Mouse (Mus musculus) kidney, embryonic 15.5 days (tissue): Measurements from ENCODE around the gene Sema4c. TPM values are rescaled to one million over a fixed set of nuclear protein-coding genes. Genes with fewer than 3 reads are reported as not detected.
A peak's percentile ranks its signal among the peaks of the same experiment; 100 is the strongest.

Experiments
- ATAC-seq: fragments of 200-750 bp; cut with Nextera tagmentation; replicated peaks from 2 replicates; pipeline ENCODE4 v1.8.0; 2017; ENCODE audit warnings: moderate TSS enrichment; ENCODE audit not compliant: low FRiP score
- H3K27ac ChIP-seq: fragments of 300-500 bp; sonication (generic); 2 replicates; pipeline ENCODE4 v1.5.1; 2015; ENCODE audit warnings: mild to moderate bottlenecking, inconsistent platforms
- H3K27me3 ChIP-seq: fragments of 300-500 bp; sonication (generic); 2 replicates; pipeline ENCODE4 v1.6.1; 2015; ENCODE audit warnings: inconsistent platforms
- H3K36me3 ChIP-seq: fragments of 300-500 bp; sonication (generic); 2 replicates; pipeline ENCODE4 v1.6.1; 2015; ENCODE audit warnings: inconsistent platforms
- H3K4me1 ChIP-seq: fragments of 300-500 bp; sonication (generic); 2 replicates; pipeline ENCODE4 v1.6.1; 2015; ENCODE audit warnings: inconsistent platforms
- H3K4me2 ChIP-seq: fragments of 300-500 bp; sonication (generic); 2 replicates; pipeline ENCODE4 v1.6.1; 2015; ENCODE audit warnings: moderate library complexity, mild to moderate bottlenecking, inconsistent platforms
- H3K4me3 ChIP-seq: fragments of 300-500 bp; sonication (generic); replicated peaks from 2 replicates; pipeline ENCODE4 v1.5.1; 2015; ENCODE audit warnings: mild to moderate bottlenecking, inconsistent platforms
- H3K9ac ChIP-seq: fragments of 300-500 bp; sonication (generic); 2 replicates; pipeline ENCODE4 v1.6.1; 2015; ENCODE audit warnings: mild to moderate bottlenecking, inconsistent platforms
- H3K9me3 ChIP-seq: fragments of 300-500 bp; sonication (generic); replicated peaks from 2 replicates; pipeline ENCODE4 v1.6.1; 2016; ENCODE audit warnings: inconsistent platforms
- WGBS: fragments of 180-500 bp; shearing (Covaris S2); methylation state at CpG from one replicate; pipeline ENCODE4 v1.1.7; 2015; ENCODE audit warnings: mixed read lengths; 5-methylcytosine and 5-hydroxymethylcytosine counted together
- polyA plus RNA-seq: library from polyadenylated mRNA; unstranded; fragments of >200 nt; fragmentation: Nextera tagmentation; extraction: Ambion mirVana; gene quantifications from 2 replicates; pipeline ENCODE4 v1.2.1, GENCODE M21; 2015

Gene Sema4c
- polyA plus RNA-seq, 1 experiment from 2014 or later: 23.3 TPM

- no peak for ATAC-seq
- no peaks in the 10 kb centered on the region for H3K27me3 ChIP-seq
- no peak overlapping the region for H3K4me2 ChIP-seq
- H3K27ac ChIP-seq: no peak overlapping the region
- H3K9me3 ChIP-seq: no peaks in the 10 kb centered on the region
- 0 out of 2 replicates have a peak, but pooled peaks cover 4% of the 10 kb centered on the region for H3K4me1 ChIP-seq
- 79% methylated on average over 4 of the region's 4 CpGs for WGBS
- peaks cover 45% of the 10 kb centered on the region for H3K36me3 ChIP-seq
- no peak overlapping the region for H3K4me3 ChIP-seq
- H3K9ac ChIP-seq: no peak overlapping the region
Observed at GRCm38 (mm10) chr1:36529274-36529673, 28.9 kb downstream of the Sema4c start.

GRCm38 (mm10) chr1:36528351-36528750, 29.8 kb downstream of the Sema4c start:
- ATAC-seq: no peak
- WGBS: 39% methylated on average over 1 of the region's 1 CpGs
- Histone ChIP-seq H3K27me3 (no peaks in the 10 kb centered on the region), H3K4me3 (no peak overlapping the region), H3K27ac (no peak overlapping the region), H3K4me1 (peaks cover 8% of the 10 kb centered on the region), H3K9me3 (no peaks in the 10 kb centered on the region), H3K9ac (no peak overlapping the region), H3K4me2 (no peak overlapping the region), H3K36me3 (peaks cover 54% of the 10 kb centered on the region)

GRCm38 (mm10) chr1:36526903-36527302, 31.2 kb downstream of the Sema4c start:
- Histone ChIP-seq H3K9ac (no peak overlapping the region), H3K36me3 (peaks cover 69% of the 10 kb centered on the region), H3K4me1 (peaks cover 16% of the 10 kb centered on the region), H3K4me2 (no peak overlapping the region), H3K9me3 (no peaks in the 10 kb centered on the region), H3K27ac (no peak overlapping the region), H3K27me3 (no peaks in the 10 kb centered on the region), H3K4me3 (no peak overlapping the region)
- no peak for ATAC-seq
- WGBS: 85% methylated on average over 10 of the region's 10 CpGs

- Histone ChIP-seq H3K9me3 (no peaks in the 10 kb centered on the region), H3K9ac (no peak overlapping the region), H3K4me2 (no peak overlapping the region), H3K36me3 (peaks cover 70% of the 10 kb centered on the region), H3K4me3 (no peak overlapping the region), H3K27me3 (no peaks in the 10 kb centered on the region), H3K4me1 (peaks cover 16% of the 10 kb centered on the region), H3K27ac (no peak overlapping the region)
- no peak for ATAC-seq
- 92% methylated on average over 12 of the region's 12 CpGs for WGBS
Observed at GRCm38 (mm10) chr1:36525774-36526173, 32.4 kb downstream of the Sema4c start.

GRCm38 (mm10) chr1:36524058-36524457, 34.1 kb downstream of the Sema4c start:
- no peak for ATAC-seq

GRCm38 (mm10) chr1:36523332-36524013, 34.7 kb downstream of the Sema4c start:
- H3K9ac ChIP-seq: no peak overlapping the region
- peaks cover 19% of the 10 kb centered on the region for H3K4me1 ChIP-seq
- WGBS: 54% methylated on average over 9 of the region's 9 CpGs
- H3K27ac ChIP-seq: peak overlapping the region; percentile 41; the same call in 1 of the 2 replicates
- no peak overlapping the region for H3K4me3 ChIP-seq
- H3K27me3 ChIP-seq: no peaks in the 10 kb centered on the region
- H3K9me3 ChIP-seq: no peaks in the 10 kb centered on the region
- ATAC-seq: no peak
- no peak overlapping the region for H3K4me2 ChIP-seq
- H3K36me3 ChIP-seq: peaks cover 85% of the 10 kb centered on the region

More at GRCm38 (mm10) chr1:36524058-36524457, 34.1 kb downstream of the Sema4c start:
- H3K9me3 ChIP-seq: no peaks in the 10 kb centered on the region
- H3K4me1 ChIP-seq: peaks cover 19% of the 10 kb centered on the region
- WGBS: 50% methylated on average over 5 of the region's 5 CpGs
- no peak overlapping the region for H3K4me2 ChIP-seq
- no peaks in the 10 kb centered on the region for H3K27me3 ChIP-seq
- no peak overlapping the region for H3K27ac ChIP-seq
- H3K36me3 ChIP-seq: peaks cover 79% of the 10 kb centered on the region
- no peak overlapping the region for H3K9ac ChIP-seq
- no peak overlapping the region for H3K4me3 ChIP-seq

- Histone ChIP-seq H3K4me3 (no peak overlapping the region), H3K36me3 (peaks cover 96% of the 10 kb centered on the region), H3K27ac (no peak overlapping the region), H3K27me3 (no peaks in the 10 kb centered on the region), H3K4me1 (peaks cover 19% of the 10 kb centered on the region), H3K4me2 (no peak overlapping the region), H3K9me3 (no peaks in the 10 kb centered on the region), H3K9ac (no peak overlapping the region)
- 93% methylated on average over 7 of the region's 7 CpGs for WGBS
- no peak for ATAC-seq
Observed at GRCm38 (mm10) chr1:36522210-36522609, 35.9 kb downstream of the Sema4c start.

GRCm38 (mm10) chr1:36519626-36520025, 38.5 kb downstream of the Sema4c start:
- Histone ChIP-seq H3K27ac (no peak overlapping the region), H3K4me2 (no peak overlapping the region), H3K9ac (no peak overlapping the region), H3K4me1 (peaks cover 27% of the 10 kb centered on the region), H3K27me3 (no peaks in the 10 kb centered on the region), H3K4me3 (no peak overlapping the region), H3K9me3 (no peaks in the 10 kb centered on the region), H3K36me3 (peaks cover 88% of the 10 kb centered on the region)
- 69% methylated on average over 11 of the region's 11 CpGs for WGBS
- ATAC-seq: no peak

GRCm38 (mm10) chr1:36518259-36518658, 39.9 kb downstream of the Sema4c start:
- no peak for ATAC-seq

GRCm38 (mm10) chr1:36513718-36514117, 44.4 kb downstream of the Sema4c start:
- WGBS: 61% methylated on average over 2 of the region's 2 CpGs
- H3K4me3 ChIP-seq: peak overlapping the region; percentile 99
- no peaks in the 10 kb centered on the region for H3K27me3 ChIP-seq
- H3K27ac ChIP-seq: no peak overlapping the region
- no peak for ATAC-seq
- peak overlapping the region; percentile 94; the same call in 1 of the 2 replicates for H3K9ac ChIP-seq
- peaks cover 28% of the 10 kb centered on the region for H3K4me1 ChIP-seq
- peaks cover 36% of the 10 kb centered on the region for H3K36me3 ChIP-seq
- peak overlapping the region; percentile 93 for H3K4me2 ChIP-seq
- no peaks in the 10 kb centered on the region for H3K9me3 ChIP-seq

More at GRCm38 (mm10) chr1:36518259-36518658, 39.9 kb downstream of the Sema4c start:
- H3K27ac ChIP-seq: no peak overlapping the region
- H3K4me3 ChIP-seq: no peak overlapping the region
- H3K4me2 ChIP-seq: no peak overlapping the region
- 78% methylated on average over 3 of the region's 3 CpGs for WGBS
- no peaks in the 10 kb centered on the region for H3K9me3 ChIP-seq
- H3K36me3 ChIP-seq: peaks cover 80% of the 10 kb centered on the region
- H3K4me1 ChIP-seq: peaks cover 32% of the 10 kb centered on the region
- H3K9ac ChIP-seq: no peak overlapping the region
- no peaks in the 10 kb centered on the region for H3K27me3 ChIP-seq

GRCm38 (mm10) chr1:36513310-36513709, 44.8 kb downstream of the Sema4c start:
- ATAC-seq: no peak
- Histone ChIP-seq H3K27ac (0 out of 2 replicates have a peak overlapping the region, but pooled peaks have one; percentile 100), H3K4me2 (peak overlapping the region; percentile 93), H3K9me3 (no peaks in the 10 kb centered on the region), H3K36me3 (peaks cover 32% of the 10 kb centered on the region), H3K9ac (peak overlapping the region; percentile 94), H3K4me3 (peak overlapping the region; percentile 99), H3K4me1 (peaks cover 28% of the 10 kb centered on the region), H3K27me3 (no peaks in the 10 kb centered on the region)
- WGBS: 6% methylated on average over 1 of the region's 1 CpGs

GRCm38 (mm10) chr1:36512966-36513280, 45.2 kb downstream of the Sema4c start:
- H3K27me3 ChIP-seq: no peaks in the 10 kb centered on the region
- WGBS: under 1% methylated on average over 16 of the region's 16 CpGs
- no peak for ATAC-seq
- H3K4me1 ChIP-seq: peaks cover 28% of the 10 kb centered on the region
- peak overlapping the region; percentile 94 for H3K9ac ChIP-seq
- H3K27ac ChIP-seq: peak overlapping the region; percentile 100
- H3K36me3 ChIP-seq: peaks cover 30% of the 10 kb centered on the region; the same call in 1 of the 2 replicates
- H3K9me3 ChIP-seq: no peaks in the 10 kb centered on the region
- peak overlapping the region; percentile 99 for H3K4me3 ChIP-seq
- H3K4me2 ChIP-seq: peak overlapping the region; percentile 93
